Comparison of ENCODE assay signal across 9 mouse cellular contexts in genomic region chr1:146498780-146499114, GRCm38 (mm10). TPM values are rescaled to one million over a fixed set of nuclear protein-coding genes. Genes with fewer than 3 reads are reported as not detected.
DNase-seq lines count a peak whose midpoint lies in the region; ATAC-seq lines count a peak whose summit lies in the region.
"Had no signal": no experiment of that assay in that cellular context is flagged by ENCODE, and none has a peak within 500 bp of the region (broad histone marks: within the 10 kb centered on the region; RNA-seq: fewer than 3 reads in every experiment).

No protein-coding gene starts in this region.

- 3% methylated on average over 1 of the region's 1 CpGs for WGBS in lung, embryonic 15.5 days
- 0% methylated on average over 1 of the region's 1 CpGs for WGBS in hindbrain, embryonic 11.5 days
- WGBS in liver, embryonic 11.5 days: 4% methylated on average over 1 of the region's 1 CpGs
- WGBS in stomach, embryonic 16.5 days: 19% methylated on average over 1 of the region's 1 CpGs

- peaks cover 39% of the 10 kb centered on the region for H3K27me3 ChIP-seq in lung, embryonic 15.5 days
- peaks cover 10% of the 10 kb centered on the region; the same call in 1 of the 2 replicates for H3K27me3 ChIP-seq in hindbrain, embryonic 11.5 days (ENCODE audit: control insufficient read depth, insufficient read depth, low read length)
- peaks cover 24% of the 10 kb centered on the region for H3K27me3 ChIP-seq in liver, embryonic 11.5 days (replicated peaks; ENCODE audit: control insufficient read depth, insufficient read depth, low read length)
- peaks cover 11% of the 10 kb centered on the region; the same call in 1 of the 2 replicates for H3K27me3 ChIP-seq in stomach, embryonic 16.5 days (ENCODE audit: control insufficient read depth, insufficient read depth, low read length)

- no peak for DNase-seq in lung, postnatal 36 days
- DNase-seq in hindbrain, embryonic 11.5 days (ENCODE audit: low spot score): no peak
- no peak for DNase-seq in liver, embryonic 11.5 days (ENCODE audit: low spot score)
- DNase-seq in gastrocnemius, postnatal 4 days (ENCODE audit: low spot score in 2 of 2): no peak
- DNase-seq: lung, postnatal 4 days had no signal

- H3K4me3 ChIP-seq in lung, embryonic 15.5 days: peak overlapping the region; percentile 42; the same call in 1 of the 2 replicates
- H3K4me3 ChIP-seq in hindbrain, embryonic 11.5 days (ENCODE audit: low read depth, low read length): peak overlapping the region; percentile 46
- no peak overlapping the region; the same call in 1 of the 2 replicates for H3K4me3 ChIP-seq in liver, embryonic 11.5 days (ENCODE audit: low read depth, low read length)
- peak overlapping the region; percentile 43 for H3K4me3 ChIP-seq in stomach, embryonic 16.5 days (replicated peaks; ENCODE audit: low read length)

- no peaks in the 10 kb centered on the region for H3K9me3 ChIP-seq in lung, embryonic 15.5 days
- no peaks in the 10 kb centered on the region for H3K9me3 ChIP-seq in hindbrain, embryonic 11.5 days (ENCODE audit: control insufficient read depth, low read length)
- no peaks in the 10 kb centered on the region for H3K9me3 ChIP-seq in liver, embryonic 11.5 days (ENCODE audit: control insufficient read depth, low read length)
- no peaks in the 10 kb centered on the region for H3K9me3 ChIP-seq in stomach, embryonic 16.5 days (replicated peaks; ENCODE audit: control insufficient read depth, low read length)

- no peak overlapping the region for H3K27ac ChIP-seq in lung, embryonic 15.5 days
- H3K27ac ChIP-seq in hindbrain, embryonic 11.5 days (ENCODE audit: low read depth, low read length): no peak overlapping the region
- no peak overlapping the region for H3K27ac ChIP-seq in liver, embryonic 11.5 days (ENCODE audit: low read depth, low read length)
- H3K27ac ChIP-seq in stomach, embryonic 16.5 days (ENCODE audit: low read length): no peak overlapping the region

- no peak overlapping the region for H3K9ac ChIP-seq in lung, embryonic 15.5 days
- no peak overlapping the region for H3K9ac ChIP-seq in hindbrain, embryonic 11.5 days (ENCODE audit: low read depth, low read length)
- no peak overlapping the region for H3K9ac ChIP-seq in liver, embryonic 11.5 days (ENCODE audit: low read depth, low read length)
- H3K9ac ChIP-seq in stomach, embryonic 16.5 days (ENCODE audit: low read length): no peak overlapping the region

- H3K4me2 ChIP-seq in lung, embryonic 15.5 days: peak overlapping the region; percentile 88
- H3K4me2 ChIP-seq in hindbrain, embryonic 11.5 days (replicated peaks; ENCODE audit: low read depth, low read length): peak overlapping the region; percentile 80
- peak overlapping the region; percentile 71 for H3K4me2 ChIP-seq in liver, embryonic 11.5 days
- peak overlapping the region; percentile 89 for H3K4me2 ChIP-seq in stomach, embryonic 16.5 days (ENCODE audit: low read depth, low read length)

- peaks cover 8% of the 10 kb centered on the region; the same call in 1 of the 2 replicates for H3K4me1 ChIP-seq in lung, embryonic 15.5 days
- no peaks in the 10 kb centered on the region for H3K4me1 ChIP-seq in hindbrain, embryonic 11.5 days (replicated peaks; ENCODE audit: control insufficient read depth, insufficient read depth, low read length)
- H3K4me1 ChIP-seq in liver, embryonic 11.5 days (replicated peaks; ENCODE audit: control insufficient read depth, insufficient read depth, low read length): no peaks in the 10 kb centered on the region
- H3K4me1 ChIP-seq in stomach, embryonic 16.5 days (ENCODE audit: control insufficient read depth, insufficient read depth, low read length): no peaks in the 10 kb centered on the region

- no peaks in the 10 kb centered on the region for H3K36me3 ChIP-seq in lung, embryonic 15.5 days
- no peaks in the 10 kb centered on the region for H3K36me3 ChIP-seq in hindbrain, embryonic 11.5 days (ENCODE audit: control insufficient read depth, insufficient read depth, low read length)
- no peaks in the 10 kb centered on the region for H3K36me3 ChIP-seq in liver, embryonic 11.5 days (ENCODE audit: control insufficient read depth, insufficient read depth, low read length)
- no peaks in the 10 kb centered on the region for H3K36me3 ChIP-seq in stomach, embryonic 16.5 days (ENCODE audit: control insufficient read depth, insufficient read depth, low read length)

- ATAC-seq in lung, embryonic 15.5 days (ENCODE audit: borderline replicate concordance, extremely low read depth, low FRiP score, low TSS enrichment): no peak
- ATAC-seq in hindbrain, embryonic 11.5 days (ENCODE audit: low FRiP score): no peak
- no peak for ATAC-seq in liver, embryonic 11.5 days (replicated peaks; ENCODE audit: low FRiP score)
- ATAC-seq in stomach, embryonic 16.5 days (ENCODE audit: insufficient read depth, low FRiP score): no peak
- no peak for ATAC-seq in erythroblast, adult 5-6 weeks (replicated peaks; ENCODE audit: low FRiP score, poor library complexity, severe bottlenecking)
- no peak for ATAC-seq in granulocyte monocyte progenitor cell, adult 5-6 weeks (replicated peaks; ENCODE audit: poor library complexity, severe bottlenecking)

RNA-seq across cellular contexts. Expression of gene Brinp3, which starts 4.2 kb away (rescaled TPM):
- 0.06 and 0.11 TPM in 2 replicates for polyA plus RNA-seq in lung, embryonic 15.5 days (2015; fragmentation: Nextera tagmentation; extraction: Ambion mirVana)
- polyA plus RNA-seq in hindbrain, embryonic 11.5 days (2014; fragmentation: Nextera tagmentation; extraction: Ambion mirVana): 0.95 and 0.97 TPM in 2 replicates
- 0.17 and 0.29 TPM in 2 replicates for polyA plus RNA-seq in liver, embryonic 11.5 days (2014; fragmentation: Nextera tagmentation; extraction: Ambion mirVana)
- polyA plus RNA-seq in stomach, embryonic 16.5 days (2015; fragmentation: Nextera tagmentation; extraction: Ambion mirVana): 1.7 and 2.1 TPM in 2 replicates
- not detected in 2 replicates for total RNA-seq in erythroblast, adult 5-6 weeks (2015; ENCODE audit: low replicate concordance)
- not detected in 2 replicates for total RNA-seq in erythroblast, adult 5-6 weeks (2017; ENCODE audit: low replicate concordance)
- 1 to 10 TPM in 1 of 2 experiments, under 1 TPM in 1; 0.65 to 1.5 TPM for total RNA-seq in gastrocnemius, postnatal 4 days (2021)
- not detected in 2 replicates for total RNA-seq in granulocyte monocyte progenitor cell, adult 5-6 weeks (2014; fragmentation: Nextera tagmentation)
- not detected in 2 replicates for total RNA-seq in granulocyte monocyte progenitor cell, adult 5-6 weeks (2017)
